Mouse (Mus musculus) stomach, embryonic 15.5 days (tissue): Measurements from ENCODE around the gene Mbd3. TPM values are rescaled to one million over a fixed set of nuclear protein-coding genes. Genes with fewer than 3 reads are reported as not detected.
"Not testable (repeated sequence)": the region's sequence is repeated elsewhere in the genome, so short reads cannot be mapped to it uniquely, and the experiment has no call there.

ENCODE experiments used
- ATAC-seq: fragments of 200-750 bp; cut with Nextera tagmentation; 2 replicates; pipeline ENCODE4 v1.8.0; 2017; ENCODE audit warnings: low read depth, moderate number of reproducible peaks, moderate TSS enrichment; ENCODE audit not compliant: insufficient read depth, low FRiP score
- H3K27ac ChIP-seq: fragments of 300-500 bp; sonication (generic); 2 replicates; pipeline ENCODE4 v1.5.1; 2015; ENCODE audit warnings: mild to moderate bottlenecking, inconsistent platforms
- H3K27me3 ChIP-seq: fragments of 300-500 bp; sonication (generic); replicated peaks from 2 replicates; pipeline ENCODE4 v1.6.1; 2015; ENCODE audit warnings: inconsistent platforms
- H3K36me3 ChIP-seq: fragments of 300-500 bp; sonication (generic); 2 replicates; pipeline ENCODE4 v1.6.1; 2015; ENCODE audit warnings: inconsistent platforms
- H3K4me1 ChIP-seq: fragments of 300-500 bp; sonication (generic); 2 replicates; pipeline ENCODE4 v1.6.1; 2015; ENCODE audit warnings: inconsistent platforms
- H3K4me2 ChIP-seq: fragments of 300-500 bp; sonication (generic); 2 replicates; pipeline ENCODE4 v1.6.1; 2015; ENCODE audit warnings: mild to moderate bottlenecking, inconsistent platforms
- H3K4me3 ChIP-seq: fragments of 300-500 bp; sonication (generic); replicated peaks from 2 replicates; pipeline ENCODE4 v1.5.1; 2015; ENCODE audit warnings: inconsistent platforms
- H3K9ac ChIP-seq: fragments of 300-500 bp; sonication (generic); 2 replicates; pipeline ENCODE4 v1.6.1; 2015; ENCODE audit warnings: inconsistent platforms
- H3K9me3 ChIP-seq: fragments of 300-500 bp; sonication (generic); 2 replicates; pipeline ENCODE4 v1.6.1; 2016; ENCODE audit warnings: inconsistent platforms
- WGBS: fragments of 180-500 bp; shearing (Covaris S2); methylation state at CpG from one replicate; pipeline ENCODE4 v1.1.7; 2015; 5-methylcytosine and 5-hydroxymethylcytosine counted together
- polyA plus RNA-seq: library from polyadenylated mRNA; unstranded; fragments of >200 nt; fragmentation: Nextera tagmentation; extraction: Ambion mirVana; gene quantifications from 2 replicates; pipeline ENCODE4 v1.2.1, GENCODE M21; 2015

Gene Mbd3
- polyA plus RNA-seq, 1 experiment from 2014 or later: 204 TPM

GRCm38 (mm10) chr10:80356001-80356682 lies 43.2 kb downstream of the Mbd3 start, which contains the start of gene Plk5:
Gene Plk5, plus strand, starts transcription at chr10:80356459.
- peak within 1 kb of the TSS; percentile 58 for H3K4me2 ChIP-seq
- H3K9me3 ChIP-seq: no peaks in the 10 kb centered on the region
- ATAC-seq: no peak
- H3K36me3 ChIP-seq: no peaks in the 10 kb centered on the region
- H3K4me1 ChIP-seq: peaks cover 26% of the 10 kb centered on the region
- H3K4me3 ChIP-seq: peak within 1 kb of the TSS; percentile 36
- no peak within 1 kb of the TSS for H3K27ac ChIP-seq
- 2% methylated on average over 53 of the region's 53 CpGs for WGBS
- H3K9ac ChIP-seq: no peak within 1 kb of the TSS
- peaks cover 76% of the 10 kb centered on the region for H3K27me3 ChIP-seq

- peaks cover 26% of the 10 kb centered on the region for H3K4me1 ChIP-seq
- WGBS: 10% methylated on average over 9 of the region's 9 CpGs
- peaks cover 79% of the 10 kb centered on the region for H3K27me3 ChIP-seq
- no peak overlapping the region for H3K4me2 ChIP-seq
- no peak overlapping the region for H3K27ac ChIP-seq
- no peaks in the 10 kb centered on the region for H3K9me3 ChIP-seq
- H3K4me3 ChIP-seq: no peak overlapping the region
- H3K9ac ChIP-seq: no peak overlapping the region
- no peaks in the 10 kb centered on the region for H3K36me3 ChIP-seq
- ATAC-seq: no peak
Measured at GRCm38 (mm10) chr10:80355431-80355830, 43.9 kb downstream of the Mbd3 start.

- no peak overlapping the region for H3K4me3 ChIP-seq
- H3K9ac ChIP-seq: no peak overlapping the region
- H3K27ac ChIP-seq: no peak overlapping the region
- no peaks in the 10 kb centered on the region for H3K9me3 ChIP-seq
- H3K27me3 ChIP-seq: peaks cover 75% of the 10 kb centered on the region
- WGBS: 61% methylated on average over 8 of the region's 8 CpGs
- ATAC-seq: no peak
- H3K4me2 ChIP-seq: no peak overlapping the region
- H3K36me3 ChIP-seq: no peaks in the 10 kb centered on the region
- peaks cover 38% of the 10 kb centered on the region for H3K4me1 ChIP-seq
Measured at GRCm38 (mm10) chr10:80352727-80353126, 46.6 kb downstream of the Mbd3 start.

- no peak overlapping the region for H3K4me2 ChIP-seq
- H3K27ac ChIP-seq: no peak overlapping the region
- WGBS: 27% methylated on average over 11 of the region's 11 CpGs
- no peak overlapping the region for H3K9ac ChIP-seq
- H3K36me3 ChIP-seq: no peaks in the 10 kb centered on the region
- ATAC-seq: no peak
- H3K4me1 ChIP-seq: peaks cover 38% of the 10 kb centered on the region
- H3K9me3 ChIP-seq: no peaks in the 10 kb centered on the region
- H3K27me3 ChIP-seq: peaks cover 74% of the 10 kb centered on the region
- no peak overlapping the region for H3K4me3 ChIP-seq
Measured at GRCm38 (mm10) chr10:80351896-80352295, 47.5 kb downstream of the Mbd3 start.

GRCm38 (mm10) chr10:80350292-80350691 lies 49.1 kb downstream of the Mbd3 start:
- 4% methylated on average over 7 of the region's 7 CpGs for WGBS
- H3K27ac ChIP-seq: no peak overlapping the region
- H3K36me3 ChIP-seq: no peaks in the 10 kb centered on the region
- no peak overlapping the region for H3K4me2 ChIP-seq
- H3K27me3 ChIP-seq: peaks cover 65% of the 10 kb centered on the region
- peak; percentile 76 for ATAC-seq
- no peak overlapping the region for H3K9ac ChIP-seq
- no peak overlapping the region for H3K4me3 ChIP-seq
- H3K9me3 ChIP-seq: no peaks in the 10 kb centered on the region
- H3K4me1 ChIP-seq: peaks cover 27% of the 10 kb centered on the region

- Histone ChIP-seq H3K4me3 (peak overlapping the region; percentile 43), H3K9ac (no peak overlapping the region), H3K36me3 (no peaks in the 10 kb centered on the region), H3K4me2 (peak overlapping the region; percentile 73), H3K27ac (peak overlapping the region; percentile 61; the same call in 1 of the 2 replicates), H3K4me1 (peaks cover 36% of the 10 kb centered on the region), H3K9me3 (no peaks in the 10 kb centered on the region), H3K27me3 (peaks cover 66% of the 10 kb centered on the region)
- no peak for ATAC-seq
- 18% methylated on average over 26 of the region's 26 CpGs for WGBS
Measured at GRCm38 (mm10) chr10:80348981-80349380, 50.4 kb downstream of the Mbd3 start.

GRCm38 (mm10) chr10:80348244-80348781 lies 51.0 kb downstream of the Mbd3 start, which contains the start of gene Adamtsl5:
Gene Adamtsl5, minus strand, starts transcription at chr10:80348412.
- H3K4me1 ChIP-seq: peaks cover 43% of the 10 kb centered on the region
- peak within 1 kb of the TSS; percentile 32 for H3K9ac ChIP-seq
- H3K4me2 ChIP-seq: peak within 1 kb of the TSS; percentile 73
- no peaks in the 10 kb centered on the region for H3K36me3 ChIP-seq
- H3K4me3 ChIP-seq: peak within 1 kb of the TSS; percentile 43
- H3K27me3 ChIP-seq: peaks cover 72% of the 10 kb centered on the region
- H3K9me3 ChIP-seq: no peaks in the 10 kb centered on the region
- WGBS: under 1% methylated on average over 40 of the region's 42 CpGs
- H3K27ac ChIP-seq: peak within 1 kb of the TSS; percentile 61
- peak; percentile 24; the same call in 1 of the 2 replicates for ATAC-seq

- Histone ChIP-seq H3K4me2 (peak overlapping the region; percentile 73), H3K27ac (0 out of 2 replicates have a peak overlapping the region, but pooled peaks have one; percentile 11), H3K27me3 (peaks cover 71% of the 10 kb centered on the region), H3K4me1 (peaks cover 50% of the 10 kb centered on the region), H3K36me3 (no peaks in the 10 kb centered on the region), H3K9me3 (no peaks in the 10 kb centered on the region), H3K9ac (peak overlapping the region; percentile 32; the same call in 1 of the 2 replicates), H3K4me3 (peak overlapping the region; percentile 43)
- 15% methylated on average over 17 of the region's 17 CpGs for WGBS
- ATAC-seq: no peak
Measured at GRCm38 (mm10) chr10:80347514-80347967, 51.8 kb downstream of the Mbd3 start.

DNA sequence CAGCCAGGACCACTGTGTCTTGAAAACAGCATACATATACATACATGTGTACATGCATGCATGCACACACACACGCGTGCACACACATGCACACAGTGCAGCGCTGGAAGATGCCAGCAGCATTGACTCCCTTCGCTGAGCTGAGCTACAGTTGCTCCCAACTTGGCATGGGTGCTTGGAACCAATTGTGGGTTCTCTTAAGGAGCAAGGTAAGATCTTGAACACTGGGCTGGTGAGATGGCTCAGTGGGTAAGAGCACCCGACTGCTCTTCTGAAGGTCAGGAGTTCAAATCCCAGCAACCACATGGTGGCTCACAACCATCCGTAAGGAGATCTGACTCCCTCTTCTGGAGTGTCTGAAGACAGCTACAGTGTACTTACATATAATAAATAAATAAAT lies 53.4 kb downstream of the Mbd3 start:
- H3K36me3 ChIP-seq, H3K4me3 ChIP-seq, H3K4me2 ChIP-seq, H3K9me3 ChIP-seq, ATAC-seq, H3K27ac ChIP-seq, H3K9ac ChIP-seq: not testable (repeated sequence)
- Histone ChIP-seq H3K4me1 (peaks cover 64% of the 10 kb centered on the region), H3K27me3 (peaks cover 75% of the 10 kb centered on the region)
- 78% methylated on average over 6 of the region's 6 CpGs for WGBS

GRCm38 (mm10) chr10:80345122-80345521 lies 54.2 kb downstream of the Mbd3 start:
- Histone ChIP-seq H3K27me3 (peaks cover 79% of the 10 kb centered on the region), H3K27ac (peak overlapping the region; percentile 69)

GRCm38 (mm10) chr10:80344131-80344661 lies 55.2 kb downstream of the Mbd3 start:
- peaks cover 74% of the 10 kb centered on the region for H3K27me3 ChIP-seq
- 37% methylated on average over 9 of the region's 9 CpGs for WGBS
- H3K9me3 ChIP-seq: no peaks in the 10 kb centered on the region
- peak overlapping the region; percentile 69 for H3K27ac ChIP-seq
- no peak overlapping the region for H3K9ac ChIP-seq
- H3K4me1 ChIP-seq: peaks cover 66% of the 10 kb centered on the region
- no peaks in the 10 kb centered on the region for H3K36me3 ChIP-seq
- peak overlapping the region; percentile 44 for H3K4me2 ChIP-seq
- ATAC-seq: peak; percentile 19; the same call in 1 of the 2 replicates
- peak overlapping the region; percentile 30; the same call in 1 of the 2 replicates for H3K4me3 ChIP-seq

More at GRCm38 (mm10) chr10:80345122-80345521, 54.2 kb downstream of the Mbd3 start:
- ATAC-seq: no peak
- H3K36me3 ChIP-seq: no peaks in the 10 kb centered on the region
- 9% methylated on average over 16 of the region's 16 CpGs for WGBS
- peaks cover 68% of the 10 kb centered on the region for H3K4me1 ChIP-seq
- H3K4me2 ChIP-seq: peak overlapping the region; percentile 44
- H3K4me3 ChIP-seq: peak overlapping the region; percentile 19
- no peaks in the 10 kb centered on the region for H3K9me3 ChIP-seq
- H3K9ac ChIP-seq: no peak overlapping the region

GRCm38 (mm10) chr10:80343425-80343895 lies 55.9 kb downstream of the Mbd3 start:
- 30% methylated on average over 13 of the region's 13 CpGs for WGBS
- H3K4me2 ChIP-seq: peak overlapping the region; percentile 58
- peaks cover 59% of the 10 kb centered on the region for H3K4me1 ChIP-seq
- peaks cover 66% of the 10 kb centered on the region for H3K27me3 ChIP-seq
- peak overlapping the region; percentile 67 for H3K27ac ChIP-seq
- H3K4me3 ChIP-seq: peak overlapping the region; percentile 30
- H3K9me3 ChIP-seq: no peaks in the 10 kb centered on the region
- ATAC-seq: peak; percentile 7; the same call in 1 of the 2 replicates
- no peak overlapping the region for H3K9ac ChIP-seq
- H3K36me3 ChIP-seq: no peaks in the 10 kb centered on the region
